Mouse (Mus musculus) heart, embryonic 15.5 days (tissue): ENCODE data around the gene Parp16. TPM values are rescaled to one million over a fixed set of nuclear protein-coding genes. Genes with fewer than 3 reads are reported as not detected.
"Not testable (repeated sequence)": the region's sequence is repeated elsewhere in the genome, so short reads cannot be mapped to it uniquely, and the experiment has no call there.

Experiments
- ATAC-seq: fragments of 200-750 bp; cut with Nextera tagmentation; replicated peaks from 2 replicates; pipeline ENCODE4 v1.8.0; 2017; ENCODE audit warnings: low read depth, moderate TSS enrichment; ENCODE audit not compliant: insufficient number of reproducible peaks, insufficient read depth, low FRiP score
- H3K27ac ChIP-seq: fragments of 300-500 bp; sonication (generic); 2 replicates; pipeline ENCODE4 v1.5.1; 2015; ENCODE audit warnings: mild to moderate bottlenecking, inconsistent platforms
- H3K27me3 ChIP-seq: fragments of 300-500 bp; sonication (generic); 2 replicates; pipeline ENCODE4 v1.6.1; 2015; ENCODE audit warnings: inconsistent platforms
- H3K36me3 ChIP-seq: fragments of 300-500 bp; sonication (generic); 2 replicates; pipeline ENCODE4 v1.6.1; 2015; ENCODE audit warnings: mild to moderate bottlenecking, inconsistent platforms
- H3K4me1 ChIP-seq: fragments of 300-500 bp; sonication (generic); replicated peaks from 2 replicates; pipeline ENCODE4 v1.6.1; 2015; ENCODE audit warnings: inconsistent platforms
- H3K4me2 ChIP-seq: fragments of 300-500 bp; sonication (generic); 2 replicates; pipeline ENCODE4 v1.6.1; 2015; ENCODE audit warnings: inconsistent platforms, mild to moderate bottlenecking, moderate library complexity
- H3K4me3 ChIP-seq: fragments of 300-500 bp; sonication (generic); 2 replicates; pipeline ENCODE4 v1.5.1; 2015; ENCODE audit warnings: mild to moderate bottlenecking, inconsistent platforms
- H3K9ac ChIP-seq: fragments of 300-500 bp; sonication (generic); 2 replicates; pipeline ENCODE4 v1.6.1; 2015; ENCODE audit warnings: mild to moderate bottlenecking, inconsistent platforms
- H3K9me3 ChIP-seq: fragments of 300-500 bp; sonication (generic); replicated peaks from 2 replicates; pipeline ENCODE4 v1.6.1; 2016; ENCODE audit warnings: inconsistent platforms
- WGBS: fragments of 180-500 bp; shearing (Covaris S2); methylation state at CpG from one replicate; pipeline ENCODE4 v1.1.7; 2015; ENCODE audit warnings: mixed read lengths; 5-methylcytosine and 5-hydroxymethylcytosine counted together
- polyA plus RNA-seq: library from polyadenylated mRNA; unstranded; fragments of >200 nt; fragmentation: Nextera tagmentation; extraction: Ambion mirVana; gene quantifications from 2 replicates; pipeline ENCODE4 v1.2.1, GENCODE M21; 2015

Gene Parp16
- polyA plus RNA-seq, 1 experiment from 2014 or later, result 5.3 TPM

GRCm38 (mm10) chr9:65199723-65200122, 4.6 kb downstream of the Parp16 start:
- H3K4me2 ChIP-seq, result no peak overlapping the region
- peaks cover 24% of the 10 kb centered on the region for H3K4me1 ChIP-seq
- H3K4me3 ChIP-seq, result no peak overlapping the region
- no peak for ATAC-seq
- peak overlapping the region; percentile 48 for H3K27ac ChIP-seq
- no peaks in the 10 kb centered on the region for H3K36me3 ChIP-seq
- no peaks in the 10 kb centered on the region for H3K9me3 ChIP-seq
- no peaks in the 10 kb centered on the region for H3K27me3 ChIP-seq
- 44% methylated on average over 7 of the region's 7 CpGs for WGBS
- H3K9ac ChIP-seq, result no peak overlapping the region

GRCm38 (mm10) chr9:65200606-65201005, 5.5 kb downstream of the Parp16 start:
- WGBS, result 58% methylated on average over 1 of the region's 1 CpGs
- H3K27ac ChIP-seq, result peak overlapping the region; percentile 48; the same call in 1 of the 2 replicates

GRCm38 (mm10) chr9:65201021-65201380, 5.8 kb downstream of the Parp16 start:
- Histone ChIP-seq H3K9me3 (no peaks in the 10 kb centered on the region), H3K36me3 (no peaks in the 10 kb centered on the region), H3K4me1 (peaks cover 11% of the 10 kb centered on the region), H3K4me2 (no peak overlapping the region), H3K4me3 (no peak overlapping the region), H3K27me3 (no peaks in the 10 kb centered on the region), H3K9ac (no peak overlapping the region), H3K27ac (peak overlapping the region; percentile 48)
- WGBS, result 44% methylated on average over 3 of the region's 3 CpGs
- ATAC-seq, result no peak

More at GRCm38 (mm10) chr9:65200606-65201005, 5.5 kb downstream of the Parp16 start:
- Histone ChIP-seq H3K4me3 (no peak overlapping the region), H3K9ac (no peak overlapping the region), H3K36me3 (no peaks in the 10 kb centered on the region), H3K4me1 (peaks cover 15% of the 10 kb centered on the region), H3K27me3 (no peaks in the 10 kb centered on the region), H3K4me2 (no peak overlapping the region), H3K9me3 (no peaks in the 10 kb centered on the region)
- no peak for ATAC-seq

- peak overlapping the region; percentile 48 for H3K27ac ChIP-seq
- H3K4me1 ChIP-seq, result peaks cover 8% of the 10 kb centered on the region
- H3K9me3 ChIP-seq, result no peaks in the 10 kb centered on the region
- H3K27me3 ChIP-seq, result no peaks in the 10 kb centered on the region
- H3K4me2 ChIP-seq, result peak overlapping the region; percentile 61
- peak; percentile 83 for ATAC-seq
- H3K9ac ChIP-seq, result peak overlapping the region; percentile 39
- 1% methylated on average over 18 of the region's 18 CpGs for WGBS
- peak overlapping the region; percentile 45 for H3K4me3 ChIP-seq
- no peaks in the 10 kb centered on the region for H3K36me3 ChIP-seq
These were observed 6.4 kb downstream of the Parp16 start for GRCm38 (mm10) chr9:65201381-65202164.

- Histone ChIP-seq H3K4me2 (peak overlapping the region; percentile 61), H3K9ac (peak overlapping the region; percentile 39), H3K9me3 (no peaks in the 10 kb centered on the region), H3K27me3 (no peaks in the 10 kb centered on the region), H3K27ac (peak overlapping the region; percentile 48), H3K36me3 (no peaks in the 10 kb centered on the region), H3K4me3 (peak overlapping the region; percentile 45), H3K4me1 (peaks cover 4% of the 10 kb centered on the region)
- 32% methylated on average over 11 of the region's 11 CpGs for WGBS
- ATAC-seq, result no peak
These were observed 7.1 kb downstream of the Parp16 start for GRCm38 (mm10) chr9:65202165-65202754.

- no peaks in the 10 kb centered on the region for H3K9me3 ChIP-seq
- no peaks in the 10 kb centered on the region for H3K27me3 ChIP-seq
- WGBS, result 64% methylated on average over 11 of the region's 11 CpGs
- ATAC-seq, result no peak
- no peaks in the 10 kb centered on the region for H3K36me3 ChIP-seq
- peaks cover 2% of the 10 kb centered on the region; the same call in 1 of the 2 replicates for H3K4me1 ChIP-seq
- no peak overlapping the region for H3K9ac ChIP-seq
- no peak overlapping the region for H3K27ac ChIP-seq
- no peak overlapping the region for H3K4me2 ChIP-seq
- H3K4me3 ChIP-seq, result no peak overlapping the region
These were observed 10.1 kb downstream of the Parp16 start for GRCm38 (mm10) chr9:65205049-65205815.

- not testable (repeated sequence) for H3K36me3 ChIP-seq, H3K27me3 ChIP-seq, H3K9ac ChIP-seq, ATAC-seq, H3K4me1 ChIP-seq, H3K4me3 ChIP-seq, H3K9me3 ChIP-seq, H3K27ac ChIP-seq, H3K4me2 ChIP-seq
- WGBS, result 73% methylated on average over 9 of the region's 9 CpGs
These were observed 12.1 kb downstream of the Parp16 start for GRCm38 (mm10) chr9:65207041-65207815.

- H3K9me3 ChIP-seq, result no peaks in the 10 kb centered on the region
These were observed 13.4 kb downstream of the Parp16 start for GRCm38 (mm10) chr9:65208293-65209179.

GRCm38 (mm10) chr9:65211598-65211997, 16.4 kb downstream of the Parp16 start:
- H3K9me3 ChIP-seq, result no peaks in the 10 kb centered on the region
- no peak overlapping the region for H3K4me3 ChIP-seq
- no peak overlapping the region for H3K9ac ChIP-seq
- ATAC-seq, result no peak
- 57% methylated on average over 1 of the region's 1 CpGs for WGBS
- no peak overlapping the region for H3K4me2 ChIP-seq
- peaks cover 11% of the 10 kb centered on the region for H3K4me1 ChIP-seq
- no peaks in the 10 kb centered on the region for H3K36me3 ChIP-seq
- no peak overlapping the region for H3K27ac ChIP-seq
- no peaks in the 10 kb centered on the region for H3K27me3 ChIP-seq

More at GRCm38 (mm10) chr9:65208293-65209179, 13.4 kb downstream of the Parp16 start:
- Histone ChIP-seq H3K4me3 (no peak overlapping the region), H3K36me3 (no peaks in the 10 kb centered on the region), H3K4me1 (no peaks in the 10 kb centered on the region), H3K9ac (no peak overlapping the region), H3K27ac (no peak overlapping the region), H3K4me2 (no peak overlapping the region), H3K27me3 (no peaks in the 10 kb centered on the region)
- 84% methylated on average over 32 of the region's 32 CpGs for WGBS
- no peak for ATAC-seq

- Histone ChIP-seq H3K9ac (peak overlapping the region; percentile 80), H3K4me1 (peaks cover 15% of the 10 kb centered on the region), H3K4me2 (peak overlapping the region; percentile 91), H3K27ac (peak overlapping the region; percentile 91), H3K4me3 (peak overlapping the region; percentile 83), H3K9me3 (no peaks in the 10 kb centered on the region), H3K27me3 (no peaks in the 10 kb centered on the region), H3K36me3 (no peaks in the 10 kb centered on the region)
- ATAC-seq, result 0 out of 2 replicates have a peak, but pooled peaks have one; percentile 15
- 17% methylated on average over 10 of the region's 10 CpGs for WGBS
These were observed 19.2 kb downstream of the Parp16 start for GRCm38 (mm10) chr9:65214425-65214777.
